Mouse (Mus musculus): ENCODE results near the gene Sec24d. TPM values are rescaled to one million over a fixed set of nuclear protein-coding genes. Genes with fewer than 3 reads are reported as not detected.

Sec24d gene
- polyA plus RNA-seq, 1 experiment from 2014 or later, result 19.3 TPM

- ATAC-seq (replicated peaks), result no peak
Measured at GRCm38 (mm10) chr3:123256181-123257101, 10.8 kb upstream of the Sec24d start.

GRCm38 (mm10) chr3:123258709-123259108, 8.5 kb upstream of the Sec24d start:
- Histone ChIP-seq H3K9me3 (no peaks in the 10 kb centered on the region), H3K4me1 (0 out of 2 replicates have a peak, but pooled peaks cover 6% of the 10 kb centered on the region), H3K36me3 (no peaks in the 10 kb centered on the region), H3K9ac (replicated peaks) (no peak overlapping the region), H3K4me3 (no peak overlapping the region), H3K4me2 (replicated peaks) (no peak overlapping the region), H3K27ac (replicated peaks) (no peak overlapping the region), H3K27me3 (no peaks in the 10 kb centered on the region)
- WGBS, result 55% methylated on average over 4 of the region's 4 CpGs
- ATAC-seq (replicated peaks), result no peak

More at GRCm38 (mm10) chr3:123256181-123257101, 10.8 kb upstream of the Sec24d start:
- 80% methylated on average over 11 of the region's 11 CpGs for WGBS
- no peaks in the 10 kb centered on the region for H3K9me3 ChIP-seq
- no peaks in the 10 kb centered on the region for H3K27me3 ChIP-seq
- H3K36me3 ChIP-seq, result no peaks in the 10 kb centered on the region
- H3K4me3 ChIP-seq, result no peak overlapping the region
- H3K27ac ChIP-seq (replicated peaks), result no peak overlapping the region
- H3K4me1 ChIP-seq, result 0 out of 2 replicates have a peak, but pooled peaks cover 6% of the 10 kb centered on the region
- H3K4me2 ChIP-seq (replicated peaks), result no peak overlapping the region
- H3K9ac ChIP-seq (replicated peaks), result no peak overlapping the region

GRCm38 (mm10) chr3:123264706-123265105, 2.5 kb upstream of the Sec24d start:
- H3K27me3 ChIP-seq, result no peaks in the 10 kb centered on the region
- no peaks in the 10 kb centered on the region for H3K9me3 ChIP-seq
- H3K4me2 ChIP-seq (replicated peaks), result 0 out of 2 replicates have a peak overlapping the region, but pooled peaks have one; percentile 5
- ATAC-seq (replicated peaks), result no peak
- H3K36me3 ChIP-seq, result no peaks in the 10 kb centered on the region
- H3K27ac ChIP-seq (replicated peaks), result no peak overlapping the region
- H3K4me1 ChIP-seq, result peaks cover 12% of the 10 kb centered on the region
- no peak overlapping the region for H3K9ac ChIP-seq (replicated peaks)
- peak overlapping the region; percentile 17 for H3K4me3 ChIP-seq
- WGBS, result 49% methylated on average over 6 of the region's 6 CpGs

DNA sequence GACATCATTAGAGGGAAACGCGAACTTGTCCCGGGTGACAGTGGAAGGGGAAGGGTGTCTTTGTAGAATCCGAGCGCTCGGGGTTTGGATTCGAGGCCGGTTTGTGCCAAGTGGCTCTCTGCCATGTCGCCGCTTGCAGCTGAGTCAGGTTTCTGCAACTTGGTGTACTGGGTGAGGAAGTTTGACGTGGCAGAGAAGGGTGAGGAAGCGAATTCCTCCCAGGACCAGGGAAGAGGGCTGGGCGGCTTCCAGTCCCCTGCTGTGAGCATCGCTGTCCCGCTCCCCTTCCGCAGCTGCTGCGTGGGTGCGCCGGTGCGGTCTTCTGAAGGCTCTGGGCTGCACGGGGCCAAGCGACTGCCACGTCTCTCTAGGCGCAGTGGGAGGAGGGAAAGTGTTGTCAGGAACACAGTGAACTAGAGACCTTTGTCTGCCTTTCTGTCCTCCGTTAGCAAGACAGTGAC, 516 bp downstream of the Sec24d start:
- H3K4me2 ChIP-seq (replicated peaks), result peak overlapping the region; percentile 89
- H3K27me3 ChIP-seq, result no peaks in the 10 kb centered on the region
- H3K9me3 ChIP-seq, result no peaks in the 10 kb centered on the region
- peak overlapping the region; percentile 55 for H3K9ac ChIP-seq (replicated peaks)
- peaks cover 12% of the 10 kb centered on the region for H3K4me1 ChIP-seq
- ATAC-seq (replicated peaks), result peak; percentile 63
- peak overlapping the region; percentile 74 for H3K4me3 ChIP-seq
- no peaks in the 10 kb centered on the region for H3K36me3 ChIP-seq
- under 1% methylated on average over 25 of the region's 25 CpGs for WGBS
- H3K27ac ChIP-seq (replicated peaks), result peak overlapping the region; percentile 44; the same call in 1 of the 2 replicates

- H3K4me1 ChIP-seq, result no peaks in the 10 kb centered on the region
- no peak overlapping the region for H3K4me2 ChIP-seq (replicated peaks)
- H3K27me3 ChIP-seq, result no peaks in the 10 kb centered on the region
- WGBS, result 88% methylated on average over 12 of the region's 12 CpGs
- no peak overlapping the region for H3K9ac ChIP-seq (replicated peaks)
- ATAC-seq (replicated peaks), result no peak
- no peak overlapping the region for H3K27ac ChIP-seq (replicated peaks)
- no peaks in the 10 kb centered on the region for H3K9me3 ChIP-seq
- 0 out of 2 replicates have a peak, but pooled peaks cover 3% of the 10 kb centered on the region for H3K36me3 ChIP-seq
- no peak overlapping the region for H3K4me3 ChIP-seq
Measured at GRCm38 (mm10) chr3:123282866-123283615, 15.8 kb downstream of the Sec24d start.

DNA sequence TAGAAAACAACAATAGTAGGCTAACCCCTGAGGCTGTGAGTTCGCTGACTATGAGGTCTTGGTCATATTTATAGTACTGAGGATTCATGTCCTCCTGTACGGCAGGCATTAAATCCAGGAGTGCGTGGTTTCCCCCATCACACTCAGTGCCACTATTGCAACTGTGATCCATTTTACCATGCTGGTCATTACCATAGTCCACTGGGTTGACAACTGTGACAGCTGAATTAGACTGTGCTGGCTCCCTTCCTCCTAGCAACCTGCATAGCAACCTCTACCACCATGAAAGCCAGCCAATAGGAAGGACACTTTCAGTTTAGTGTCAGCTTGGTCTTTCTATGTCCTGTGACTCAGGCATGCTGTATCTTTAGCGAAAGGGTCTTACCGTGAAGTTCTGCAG, 17.0 kb downstream of the Sec24d start:
- no peak for ATAC-seq (replicated peaks)
- 97% methylated on average over 5 of the region's 5 CpGs for WGBS
- H3K9ac ChIP-seq (replicated peaks), result no peak overlapping the region

GRCm38 (mm10) chr3:123285649-123286048, 18.4 kb downstream of the Sec24d start:
- Histone ChIP-seq H3K36me3 (0 out of 2 replicates have a peak, but pooled peaks cover 2% of the 10 kb centered on the region), H3K27me3 (no peaks in the 10 kb centered on the region), H3K4me1 (no peaks in the 10 kb centered on the region), H3K27ac (replicated peaks) (no peak overlapping the region), H3K4me3 (no peak overlapping the region), H3K4me2 (replicated peaks) (no peak overlapping the region), H3K9me3 (no peaks in the 10 kb centered on the region), H3K9ac (replicated peaks) (no peak overlapping the region)
- ATAC-seq (replicated peaks), result no peak

More for the DNA sequence above, 17.0 kb downstream of the Sec24d start:
- Histone ChIP-seq H3K4me3 (no peak overlapping the region), H3K9me3 (no peaks in the 10 kb centered on the region), H3K4me1 (no peaks in the 10 kb centered on the region), H3K27ac (replicated peaks) (no peak overlapping the region), H3K27me3 (no peaks in the 10 kb centered on the region), H3K36me3 (0 out of 2 replicates have a peak, but pooled peaks cover 3% of the 10 kb centered on the region), H3K4me2 (replicated peaks) (no peak overlapping the region)

GRCm38 (mm10) chr3:123288856-123289570, 21.8 kb downstream of the Sec24d start:
- no peak overlapping the region for H3K9ac ChIP-seq (replicated peaks)
- H3K9me3 ChIP-seq, result no peaks in the 10 kb centered on the region
- H3K27ac ChIP-seq (replicated peaks), result no peak overlapping the region
- no peaks in the 10 kb centered on the region for H3K4me1 ChIP-seq
- 55% methylated on average over 9 of the region's 9 CpGs for WGBS
- no peak overlapping the region for H3K4me3 ChIP-seq
- H3K36me3 ChIP-seq, result no peaks in the 10 kb centered on the region
- ATAC-seq (replicated peaks), result no peak
- no peak overlapping the region for H3K4me2 ChIP-seq (replicated peaks)
- H3K27me3 ChIP-seq, result no peaks in the 10 kb centered on the region

DNA sequence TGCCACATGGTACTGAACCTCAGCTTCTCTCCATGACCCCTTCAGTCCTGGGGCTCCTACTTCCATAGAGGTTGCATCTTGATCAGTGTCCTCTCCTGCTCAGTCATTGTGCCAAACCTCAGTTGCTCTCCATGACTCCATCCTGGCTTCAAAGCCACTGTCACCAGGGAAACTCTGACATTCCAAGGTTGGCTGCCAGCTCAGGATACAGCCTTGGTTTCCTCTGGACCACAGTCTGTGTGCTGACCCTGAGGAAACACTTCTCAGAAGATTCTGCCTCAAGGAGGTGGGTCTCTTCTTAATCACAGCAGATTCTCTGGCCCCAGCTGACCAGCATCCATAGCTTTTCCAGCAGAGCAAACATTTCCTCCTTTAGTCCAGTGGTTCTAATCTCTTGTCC, 24.4 kb downstream of the Sec24d start:
- Histone ChIP-seq H3K36me3 (no peaks in the 10 kb centered on the region), H3K27ac (replicated peaks) (no peak overlapping the region), H3K4me3 (no peak overlapping the region), H3K9me3 (no peaks in the 10 kb centered on the region), H3K4me1 (0 out of 2 replicates have a peak, but pooled peaks cover 3% of the 10 kb centered on the region), H3K4me2 (replicated peaks) (no peak overlapping the region), H3K27me3 (no peaks in the 10 kb centered on the region), H3K9ac (replicated peaks) (no peak overlapping the region)
- no peak for ATAC-seq (replicated peaks)

- H3K27ac ChIP-seq (replicated peaks), result peak overlapping the region; percentile 74
- no peaks in the 10 kb centered on the region for H3K36me3 ChIP-seq
Measured at GRCm38 (mm10) chr3:123296654-123297053, 29.4 kb downstream of the Sec24d start.

DNA sequence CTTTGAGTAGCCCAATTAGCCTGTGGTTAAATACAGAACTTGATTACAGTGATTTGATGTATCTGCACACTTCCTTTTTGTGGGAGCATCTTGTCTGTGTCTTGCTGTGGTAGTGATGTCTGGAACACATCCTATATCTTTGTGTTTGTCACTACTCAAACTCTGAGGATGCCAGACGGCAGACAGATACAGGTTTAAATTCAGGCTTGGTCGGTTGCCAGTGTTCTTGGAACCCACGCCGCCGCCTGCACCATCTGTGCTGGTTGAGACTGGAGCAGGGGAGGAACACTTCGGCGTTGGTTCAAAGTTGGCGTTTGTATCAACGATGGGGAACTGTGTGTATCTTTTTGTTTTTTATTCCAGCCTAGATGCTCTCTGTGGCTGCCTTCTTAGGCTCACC, 31.0 kb downstream of the Sec24d start:
- Histone ChIP-seq H3K27ac (replicated peaks) (peak overlapping the region; percentile 74), H3K9me3 (no peaks in the 10 kb centered on the region), H3K4me1 (peaks cover 15% of the 10 kb centered on the region), H3K4me2 (replicated peaks) (no peak overlapping the region), H3K9ac (replicated peaks) (no peak overlapping the region), H3K4me3 (no peak overlapping the region), H3K27me3 (no peaks in the 10 kb centered on the region), H3K36me3 (peaks cover 3% of the 10 kb centered on the region; the same call in 1 of the 2 replicates)
- 55% methylated on average over 9 of the region's 9 CpGs for WGBS
- peak; percentile 92 for ATAC-seq (replicated peaks)

More at GRCm38 (mm10) chr3:123296654-123297053, 29.4 kb downstream of the Sec24d start:
- 72% methylated on average over 11 of the region's 11 CpGs for WGBS
- no peaks in the 10 kb centered on the region for H3K27me3 ChIP-seq
- H3K9me3 ChIP-seq, result no peaks in the 10 kb centered on the region
- H3K4me2 ChIP-seq (replicated peaks), result no peak overlapping the region
- H3K4me3 ChIP-seq, result no peak overlapping the region
- no peak overlapping the region for H3K9ac ChIP-seq (replicated peaks)
- peaks cover 15% of the 10 kb centered on the region for H3K4me1 ChIP-seq
- ATAC-seq (replicated peaks), result no peak

All from forebrain, embryonic 15.5 days (tissue).